Mouse (Mus musculus) megakaryocyte, embryonic 14.5 days (primary cell): ENCODE measurements around the gene Copa.

Experiments used
- FLI1 ChIP-seq: IDR thresholded peaks from 2 replicates; pipeline ENCODE4 v1.6.1; 2012; ENCODE audit warnings: low read length, inconsistent platforms, mixed read lengths
- GATA1 ChIP-seq: IDR thresholded peaks from 3 replicates; pipeline ENCODE4 v1.6.1; 2012; ENCODE audit warnings: mixed read lengths, low read length, inconsistent platforms, borderline replicate concordance

GRCm38 (mm10) chr1:172148279-172148954 lies 66.1 kb downstream of the Copa start:
- TF ChIP-seq GATA1 = no peak
- TF ChIP-seq FLI1 = no peak
